Mouse (Mus musculus) lung, embryonic 15.5 days (tissue): ENCODE results near the gene Mybl2. TPM values are rescaled to one million over a fixed set of nuclear protein-coding genes. Genes with fewer than 3 reads are reported as not detected.

ENCODE experiments used
- ATAC-seq: fragments of 200-750 bp; cut with Nextera tagmentation; 2 replicates; pipeline ENCODE4 v1.8.0; 2017; ENCODE audit warnings: moderate number of reproducible peaks, borderline replicate concordance; ENCODE audit not compliant: low FRiP score, low TSS enrichment; ENCODE audit errors: extremely low read depth
- H3K27ac ChIP-seq: fragments of 300-500 bp; sonication (generic); 2 replicates; pipeline ENCODE4 v1.5.1; 2015; ENCODE audit warnings: moderate library complexity, mild to moderate bottlenecking, inconsistent platforms
- H3K27me3 ChIP-seq: fragments of 300-500 bp; sonication (generic); 2 replicates; pipeline ENCODE4 v1.6.1; 2015; ENCODE audit warnings: inconsistent platforms
- H3K36me3 ChIP-seq: fragments of 300-500 bp; sonication (generic); 2 replicates; pipeline ENCODE4 v1.6.1; 2015; ENCODE audit warnings: inconsistent platforms
- H3K4me1 ChIP-seq: fragments of 300-500 bp; sonication (generic); 2 replicates; pipeline ENCODE4 v1.6.1; 2015; ENCODE audit warnings: inconsistent platforms
- H3K4me2 ChIP-seq: fragments of 300-500 bp; sonication (generic); 2 replicates; pipeline ENCODE4 v1.6.1; 2015; ENCODE audit warnings: inconsistent platforms, mild to moderate bottlenecking, moderate library complexity
- H3K4me3 ChIP-seq: fragments of 300-500 bp; sonication (generic); 2 replicates; pipeline ENCODE4 v1.5.1; 2015; ENCODE audit warnings: mild to moderate bottlenecking, inconsistent platforms
- H3K9ac ChIP-seq: fragments of 300-500 bp; sonication (generic); 2 replicates; pipeline ENCODE4 v1.6.1; 2015; ENCODE audit warnings: inconsistent platforms
- H3K9me3 ChIP-seq: fragments of 300-500 bp; sonication (generic); 2 replicates; pipeline ENCODE4 v1.6.1; 2016; ENCODE audit warnings: inconsistent platforms
- WGBS: fragments of 180-500 bp; shearing (Covaris S2); methylation state at CpG from one replicate; pipeline ENCODE4 v1.1.7; 2015; 5-methylcytosine and 5-hydroxymethylcytosine counted together
- polyA plus RNA-seq: library from polyadenylated mRNA; unstranded; fragments of >200 nt; fragmentation: Nextera tagmentation; extraction: Ambion mirVana; gene quantifications from 2 replicates; pipeline ENCODE4 v1.2.1, GENCODE M21; 2015

Gene Mybl2
- polyA plus RNA-seq, 1 experiment from 2014 or later, result 30.3 TPM

DNA sequence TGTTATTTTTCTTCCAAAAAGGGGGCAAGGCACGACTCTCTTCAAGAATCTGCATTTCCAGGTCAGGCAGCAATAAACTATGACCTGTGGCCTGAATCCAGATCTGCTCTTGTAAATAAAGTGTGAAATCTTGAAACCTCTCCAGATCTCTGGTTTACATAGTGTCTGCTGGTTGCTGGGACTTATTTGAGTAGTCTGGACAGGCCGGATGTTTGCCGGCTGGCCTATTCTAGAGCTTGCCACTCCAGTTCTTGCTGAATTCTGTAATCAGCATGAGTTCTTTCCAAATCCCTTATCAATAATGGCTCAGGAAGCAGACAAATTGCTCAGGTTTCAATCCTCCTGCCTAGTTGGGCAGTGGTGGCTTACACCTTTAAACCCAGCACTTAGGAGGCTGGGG, 41.3 kb downstream of the Mybl2 start:
- ATAC-seq, result 0 out of 2 replicates have a peak, but pooled peaks have one; percentile 58
- Histone ChIP-seq H3K4me2 (no peak overlapping the region), H3K9me3 (no peaks in the 10 kb centered on the region), H3K36me3 (no peaks in the 10 kb centered on the region), H3K4me1 (peaks cover 12% of the 10 kb centered on the region; the same call in 1 of the 2 replicates), H3K9ac (no peak overlapping the region), H3K4me3 (no peak overlapping the region), H3K27ac (no peak overlapping the region), H3K27me3 (no peaks in the 10 kb centered on the region)
- 25% methylated on average over 3 of the region's 3 CpGs for WGBS

DNA sequence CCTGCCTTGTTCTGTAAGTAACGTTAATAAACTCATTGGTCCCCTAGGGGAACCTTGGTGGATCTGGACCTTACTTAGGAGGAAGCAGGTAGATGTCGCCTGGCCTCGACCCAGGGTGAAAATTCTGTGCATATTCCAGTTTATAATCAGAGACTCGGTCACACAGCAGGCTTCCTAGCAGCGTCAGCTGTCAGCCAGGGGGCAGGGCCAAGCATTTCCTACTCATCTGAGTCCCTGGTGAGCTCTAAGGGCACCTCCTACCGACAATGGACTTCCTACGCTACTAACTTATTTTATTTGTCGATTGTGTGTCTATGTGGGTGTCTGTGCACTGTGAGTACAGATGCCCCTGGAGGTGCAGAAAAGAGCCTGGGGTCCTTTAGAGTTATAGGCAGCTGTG, 45.4 kb downstream of the Mybl2 start:
- H3K4me2 ChIP-seq, result no peak overlapping the region
- WGBS, result 37% methylated on average over 8 of the region's 8 CpGs
- H3K27me3 ChIP-seq, result no peaks in the 10 kb centered on the region
- H3K9ac ChIP-seq, result no peak overlapping the region
- no peak overlapping the region for H3K4me3 ChIP-seq
- H3K27ac ChIP-seq, result no peak overlapping the region
- no peak for ATAC-seq
- H3K4me1 ChIP-seq, result peaks cover 23% of the 10 kb centered on the region; the same call in 1 of the 2 replicates
- no peaks in the 10 kb centered on the region for H3K36me3 ChIP-seq
- H3K9me3 ChIP-seq, result no peaks in the 10 kb centered on the region

DNA sequence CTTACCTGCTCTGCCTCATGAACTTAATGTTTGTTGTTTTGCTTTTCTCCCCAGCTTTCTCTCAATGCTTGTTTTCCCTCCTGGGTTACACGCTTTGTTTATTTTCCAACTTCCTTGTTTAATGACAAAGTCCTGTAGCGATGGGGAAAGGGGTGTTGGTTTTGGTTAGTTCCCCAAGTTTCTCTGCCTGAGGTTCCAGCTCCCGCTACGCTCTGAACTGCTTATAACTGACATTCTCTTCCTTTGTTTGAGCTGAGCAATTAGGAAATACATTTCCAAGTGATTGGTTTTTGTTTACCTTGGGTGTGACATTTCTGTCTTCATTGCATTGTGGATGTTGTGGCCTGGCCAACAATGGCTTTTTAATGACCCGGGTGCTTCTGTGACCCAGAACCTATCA, 46.1 kb downstream of the Mybl2 start:
- Histone ChIP-seq H3K9me3 (no peaks in the 10 kb centered on the region), H3K4me3 (no peak overlapping the region), H3K27ac (no peak overlapping the region), H3K27me3 (no peaks in the 10 kb centered on the region), H3K4me1 (peaks cover 23% of the 10 kb centered on the region; the same call in 1 of the 2 replicates), H3K9ac (no peak overlapping the region), H3K4me2 (no peak overlapping the region), H3K36me3 (no peaks in the 10 kb centered on the region)
- 39% methylated on average over 5 of the region's 5 CpGs for WGBS
- ATAC-seq, result no peak

DNA sequence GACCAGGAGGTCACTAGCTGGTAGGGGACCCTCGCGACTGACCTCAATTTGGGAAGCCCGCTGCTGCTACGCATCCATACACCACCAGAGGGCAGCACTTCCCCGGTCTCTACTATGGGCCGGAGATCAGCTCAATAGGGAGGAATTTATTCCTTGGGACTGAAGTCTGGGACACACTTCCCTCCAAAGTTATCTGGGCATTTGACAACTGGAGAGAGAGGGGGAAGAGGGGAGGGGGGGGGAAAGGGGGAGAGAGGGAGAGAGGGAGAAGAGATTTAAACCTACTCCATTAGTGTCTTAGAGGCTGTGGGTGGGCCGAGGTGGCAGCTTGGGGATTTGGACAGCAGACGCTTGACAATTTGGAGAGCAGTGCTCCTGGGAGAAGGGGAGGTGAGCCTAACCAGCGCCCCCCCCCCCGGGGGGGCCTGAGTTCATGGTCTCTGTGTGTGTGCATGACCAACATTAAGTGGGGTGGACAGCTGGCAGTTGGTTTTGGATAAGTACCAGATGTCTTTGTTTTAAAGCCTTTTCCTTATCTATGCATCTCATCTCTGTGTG, 47.2 kb downstream of the Mybl2 start:
- H3K36me3 ChIP-seq, result no peaks in the 10 kb centered on the region
- H3K27me3 ChIP-seq, result no peaks in the 10 kb centered on the region
- ATAC-seq, result peak; percentile 36; the same call in 1 of the 2 replicates
- peaks cover 17% of the 10 kb centered on the region; the same call in 1 of the 2 replicates for H3K4me1 ChIP-seq
- H3K4me2 ChIP-seq, result no peak overlapping the region
- H3K9ac ChIP-seq, result no peak overlapping the region
- 3% methylated on average over 10 of the region's 10 CpGs for WGBS
- H3K27ac ChIP-seq, result no peak overlapping the region
- H3K9me3 ChIP-seq, result no peaks in the 10 kb centered on the region
- H3K4me3 ChIP-seq, result no peak overlapping the region

- no peaks in the 10 kb centered on the region for H3K36me3 ChIP-seq
- no peak overlapping the region for H3K27ac ChIP-seq
- H3K4me2 ChIP-seq, result no peak overlapping the region
- no peak for ATAC-seq
- WGBS, result 31% methylated on average over 7 of the region's 7 CpGs
- no peak overlapping the region for H3K4me3 ChIP-seq
- no peaks in the 10 kb centered on the region for H3K27me3 ChIP-seq
- H3K4me1 ChIP-seq, result peaks cover 17% of the 10 kb centered on the region; the same call in 1 of the 2 replicates
- no peaks in the 10 kb centered on the region for H3K9me3 ChIP-seq
- H3K9ac ChIP-seq, result no peak overlapping the region
These were observed 47.7 kb downstream of the Mybl2 start for GRCm38 (mm10) chr2:163102216-163102615.

DNA sequence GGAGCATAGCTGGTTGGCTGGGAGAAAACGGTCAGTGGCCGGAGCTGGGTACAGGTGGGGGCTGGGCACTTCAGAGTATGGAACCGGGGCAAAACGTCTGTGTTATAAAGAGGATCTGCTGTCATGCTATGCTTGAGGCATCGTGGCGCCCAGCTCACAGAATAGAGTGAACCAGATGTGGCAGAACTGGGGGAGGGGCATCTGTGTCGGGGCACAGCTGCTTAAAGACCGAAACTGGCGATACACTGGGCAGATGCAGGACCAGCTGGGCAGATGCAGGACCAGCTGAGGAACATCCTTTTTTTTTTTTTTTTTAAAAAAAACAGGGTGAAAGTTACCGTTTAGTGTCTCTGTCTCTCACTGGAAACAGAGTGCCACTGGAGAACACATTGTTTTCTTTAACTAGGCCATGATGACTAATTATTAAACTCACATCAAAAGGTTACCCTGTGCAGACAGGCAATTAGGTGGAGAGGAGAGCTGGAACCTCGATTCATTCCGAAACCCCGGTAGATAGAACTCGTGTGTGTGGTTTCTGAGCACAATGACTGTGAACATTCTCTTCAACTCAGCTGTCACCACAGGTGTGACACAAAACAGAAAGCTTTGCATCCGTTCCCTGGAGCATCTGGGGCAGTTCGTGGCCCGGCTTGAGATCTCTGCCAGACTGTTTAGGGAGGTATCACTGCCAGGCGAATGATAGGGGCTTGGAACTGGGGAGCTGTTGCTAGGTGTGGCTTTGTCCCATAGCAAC, 48.6 kb downstream of the Mybl2 start:
- Histone ChIP-seq H3K9me3 (no peaks in the 10 kb centered on the region), H3K9ac (no peak overlapping the region), H3K36me3 (no peaks in the 10 kb centered on the region), H3K27ac (no peak overlapping the region), H3K4me2 (no peak overlapping the region), H3K27me3 (no peaks in the 10 kb centered on the region), H3K4me1 (peaks cover 17% of the 10 kb centered on the region; the same call in 1 of the 2 replicates), H3K4me3 (no peak overlapping the region)
- WGBS, result 52% methylated on average over 18 of the region's 18 CpGs
- ATAC-seq, result no peak

GRCm38 (mm10) chr2:163104086-163104770, 49.7 kb downstream of the Mybl2 start:
- Histone ChIP-seq H3K9me3 (no peaks in the 10 kb centered on the region), H3K4me2 (no peak overlapping the region), H3K27me3 (no peaks in the 10 kb centered on the region), H3K36me3 (no peaks in the 10 kb centered on the region), H3K9ac (no peak overlapping the region), H3K4me3 (no peak overlapping the region), H3K27ac (no peak overlapping the region), H3K4me1 (peaks cover 17% of the 10 kb centered on the region; the same call in 1 of the 2 replicates)
- ATAC-seq, result no peak
- 72% methylated on average over 13 of the region's 13 CpGs for WGBS

DNA sequence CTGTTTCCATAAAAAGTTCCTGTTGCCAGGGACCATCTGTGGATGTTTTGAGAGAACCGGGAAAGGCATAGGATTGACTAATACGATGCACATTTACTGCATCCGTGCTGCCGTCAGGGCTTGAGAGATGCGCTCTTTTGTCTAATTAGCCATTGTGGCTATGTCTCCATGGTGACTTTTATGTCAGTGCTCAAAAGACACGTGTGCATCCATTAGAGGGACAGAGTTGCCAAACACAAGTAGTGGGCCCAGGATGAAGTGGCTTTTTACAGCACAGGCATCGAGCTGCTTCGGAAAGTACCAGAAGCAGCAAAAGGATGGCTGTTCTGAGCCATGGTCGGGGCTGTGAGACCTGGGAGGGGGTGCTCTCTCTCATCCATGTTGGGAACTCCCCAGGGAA, 53.9 kb downstream of the Mybl2 start:
- Histone ChIP-seq H3K4me3 (no peak overlapping the region), H3K9me3 (no peaks in the 10 kb centered on the region), H3K27me3 (no peaks in the 10 kb centered on the region), H3K9ac (no peak overlapping the region), H3K36me3 (no peaks in the 10 kb centered on the region), H3K4me1 (no peaks in the 10 kb centered on the region; the same call in 1 of the 2 replicates), H3K27ac (no peak overlapping the region), H3K4me2 (no peak overlapping the region)
- ATAC-seq, result no peak
- WGBS, result 79% methylated on average over 9 of the region's 9 CpGs

DNA sequence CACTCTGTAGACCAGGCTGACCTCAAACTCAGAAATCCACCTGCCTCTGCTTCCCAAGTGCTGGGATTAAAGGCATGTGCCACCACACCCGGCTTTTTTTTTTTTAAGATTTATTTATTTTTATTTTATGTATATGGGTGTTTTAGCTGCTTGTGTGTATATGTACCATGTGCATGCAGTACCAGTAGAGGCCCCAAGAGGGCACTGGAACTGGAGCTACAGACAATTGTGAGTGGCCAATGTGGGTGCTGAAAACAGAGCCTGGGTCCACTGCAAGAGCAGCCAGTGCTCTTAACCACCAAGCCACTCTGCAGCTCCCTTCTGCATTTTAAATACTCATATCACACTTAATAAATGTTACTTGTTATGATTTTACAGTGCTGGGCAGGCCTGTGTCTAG, 56.2 kb downstream of the Mybl2 start:
- no peaks in the 10 kb centered on the region for H3K36me3 ChIP-seq
- WGBS, result 97% methylated on average over 1 of the region's 1 CpGs
- H3K9me3 ChIP-seq, result no peaks in the 10 kb centered on the region
- ATAC-seq, result no peak
- H3K27ac ChIP-seq, result no peak overlapping the region
- H3K4me3 ChIP-seq, result no peak overlapping the region
- no peaks in the 10 kb centered on the region; the same call in 1 of the 2 replicates for H3K4me1 ChIP-seq
- no peaks in the 10 kb centered on the region; the same call in 1 of the 2 replicates for H3K27me3 ChIP-seq
- H3K9ac ChIP-seq, result no peak overlapping the region
- no peak overlapping the region for H3K4me2 ChIP-seq

GRCm38 (mm10) chr2:163111413-163112201, 57.1 kb downstream of the Mybl2 start:
- H3K27ac ChIP-seq, result no peak overlapping the region
- no peaks in the 10 kb centered on the region for H3K36me3 ChIP-seq
- no peak for ATAC-seq
- no peak overlapping the region for H3K9ac ChIP-seq
- no peaks in the 10 kb centered on the region; the same call in 1 of the 2 replicates for H3K27me3 ChIP-seq
- H3K4me2 ChIP-seq, result no peak overlapping the region
- no peaks in the 10 kb centered on the region for H3K9me3 ChIP-seq
- H3K4me1 ChIP-seq, result no peaks in the 10 kb centered on the region; the same call in 1 of the 2 replicates
- 39% methylated on average over 16 of the region's 16 CpGs for WGBS
- H3K4me3 ChIP-seq, result no peak overlapping the region

- Histone ChIP-seq H3K27me3 (peaks cover 27% of the 10 kb centered on the region), H3K4me1 (peaks cover 10% of the 10 kb centered on the region), H3K9ac (no peak overlapping the region), H3K9me3 (no peaks in the 10 kb centered on the region), H3K36me3 (no peaks in the 10 kb centered on the region), H3K4me3 (no peak overlapping the region), H3K27ac (no peak overlapping the region), H3K4me2 (no peak overlapping the region)
- no peak for ATAC-seq
- WGBS, result 56% methylated on average over 15 of the region's 15 CpGs
These were observed 66.3 kb downstream of the Mybl2 start for GRCm38 (mm10) chr2:163120626-163121352.
